Mouse (Mus musculus) liver, embryonic 16.5 days (tissue): Measurements from ENCODE around the gene Sfta2. TPM values are rescaled to one million over a fixed set of nuclear protein-coding genes. Genes with fewer than 3 reads are reported as not detected.

Experiments used
- ATAC-seq: fragments of 200-750 bp; cut with Nextera tagmentation; 2 replicates; pipeline ENCODE4 v1.8.0; 2017; ENCODE audit warnings: low read depth, mild to moderate bottlenecking, moderate number of reproducible peaks, moderate library complexity
- H3K27ac ChIP-seq: fragments of 300-500 bp; sonication (generic); 2 replicates; pipeline ENCODE4 v1.5.1; 2014; ENCODE audit warnings: mild to moderate bottlenecking, low read length
- H3K27me3 ChIP-seq: fragments of 300-500 bp; sonication (generic); 2 replicates; pipeline ENCODE4 v1.6.1; 2014; ENCODE audit warnings: low read depth, low read length, mixed read lengths; ENCODE audit not compliant: control insufficient read depth, insufficient read depth
- H3K36me3 ChIP-seq: fragments of 300-500 bp; sonication (generic); 2 replicates; pipeline ENCODE4 v1.6.1; 2014; ENCODE audit warnings: mild to moderate bottlenecking; ENCODE audit not compliant: control insufficient read depth, insufficient read depth
- H3K4me1 ChIP-seq: fragments of 300-500 bp; sonication (generic); 2 replicates; pipeline ENCODE4 v1.6.1; 2014; ENCODE audit warnings: low read depth, low read length, mixed read lengths; ENCODE audit not compliant: control insufficient read depth
- H3K4me2 ChIP-seq: fragments of 300-500 bp; sonication (generic); 2 replicates; pipeline ENCODE4 v1.6.1; 2014; ENCODE audit warnings: low read depth, low read length, mixed read lengths
- H3K4me3 ChIP-seq: fragments of 300-500 bp; sonication (generic); 2 replicates; pipeline ENCODE4 v1.5.1; 2014; ENCODE audit warnings: low read depth, mild to moderate bottlenecking, low read length
- H3K9ac ChIP-seq: fragments of 300-500 bp; sonication (generic); 2 replicates; pipeline ENCODE4 v1.6.1; 2014; ENCODE audit warnings: low read depth, low read length
- H3K9me3 ChIP-seq: fragments of 300-500 bp; sonication (generic); replicated peaks from 2 replicates; pipeline ENCODE4 v1.6.1; 2016; ENCODE audit warnings: low read length; ENCODE audit not compliant: control insufficient read depth
- WGBS: fragments of 180-500 bp; shearing (Covaris S2); extraction: QIAGEN DNeasy Blood & Tissue Kit; methylation state at CpG from one replicate; pipeline ENCODE4 v1.1.7; 2014; ENCODE audit not compliant: insufficient replicate concordance; 5-methylcytosine and 5-hydroxymethylcytosine counted together
- polyA plus RNA-seq: library from polyadenylated mRNA; unstranded; fragments of >200 nt; fragmentation: Nextera tagmentation; extraction: Ambion mirVana; gene quantifications from 2 replicates; pipeline ENCODE4 v1.2.1, GENCODE M21; 2015

Sfta2 gene
- polyA plus RNA-seq, 1 experiment from 2014 or later = not detected

- H3K27ac ChIP-seq = no peak overlapping the region
- H3K36me3 ChIP-seq = no peaks in the 10 kb centered on the region
- H3K4me2 ChIP-seq = no peak overlapping the region
- H3K27me3 ChIP-seq = peaks cover 25% of the 10 kb centered on the region
- 16% methylated on average over 9 of the region's 9 CpGs for WGBS
- no peaks in the 10 kb centered on the region for H3K9me3 ChIP-seq
- ATAC-seq = no peak
- H3K9ac ChIP-seq = no peak overlapping the region
- H3K4me1 ChIP-seq = no peaks in the 10 kb centered on the region
- no peak overlapping the region for H3K4me3 ChIP-seq
Measured at GRCm38 (mm10) chr17:35567767-35568166, 33.6 kb upstream of the Sfta2 start.

DNA sequence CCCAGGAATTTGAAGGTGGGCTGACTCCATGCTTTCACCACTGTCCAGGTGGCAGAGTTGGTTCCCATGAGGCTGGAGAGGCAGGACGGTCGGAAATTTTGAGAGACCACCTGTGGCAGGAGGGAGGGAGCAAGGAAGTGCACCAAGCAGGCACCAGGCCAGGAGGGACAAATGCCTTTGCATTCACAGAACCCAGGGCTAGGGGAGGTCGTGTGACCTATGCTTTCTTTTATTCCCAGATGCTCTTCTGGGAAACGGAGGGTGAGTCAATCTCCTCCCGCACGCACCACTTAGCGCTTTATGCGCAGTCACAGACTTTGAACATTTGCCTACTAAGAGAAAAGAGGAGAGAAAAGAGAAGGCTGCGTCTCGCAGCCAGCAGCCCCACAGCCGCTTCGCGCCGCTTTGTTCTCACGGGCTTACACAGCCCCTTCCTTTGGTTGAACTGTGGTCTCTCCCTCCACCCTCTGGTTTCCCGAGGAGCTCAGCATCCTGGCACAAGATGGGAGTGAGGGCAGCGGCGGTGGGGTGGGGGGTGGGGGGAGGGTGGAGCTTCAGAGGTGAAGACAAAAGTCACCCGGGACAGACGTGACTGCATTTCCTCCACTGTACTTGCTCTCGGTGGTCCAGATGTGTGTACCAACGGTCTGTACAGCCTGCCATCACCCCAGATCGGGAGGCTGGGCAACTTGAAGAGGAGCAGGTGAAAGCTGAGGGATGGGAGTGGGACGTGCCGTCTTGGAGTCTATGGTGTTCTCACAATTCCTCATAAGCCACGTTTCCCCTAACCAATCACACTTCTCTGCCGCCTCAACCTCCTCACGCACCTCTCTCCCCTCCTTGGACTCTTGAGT is 32.0 kb upstream of the Sfta2 start:
- Histone ChIP-seq H3K4me1 (no peaks in the 10 kb centered on the region), H3K9ac (no peak overlapping the region), H3K27me3 (peaks cover 25% of the 10 kb centered on the region), H3K9me3 (no peaks in the 10 kb centered on the region), H3K4me3 (no peak overlapping the region), H3K4me2 (no peak overlapping the region), H3K36me3 (no peaks in the 10 kb centered on the region), H3K27ac (no peak overlapping the region)
- WGBS = 5% methylated on average over 28 of the region's 28 CpGs
- no peak for ATAC-seq

DNA sequence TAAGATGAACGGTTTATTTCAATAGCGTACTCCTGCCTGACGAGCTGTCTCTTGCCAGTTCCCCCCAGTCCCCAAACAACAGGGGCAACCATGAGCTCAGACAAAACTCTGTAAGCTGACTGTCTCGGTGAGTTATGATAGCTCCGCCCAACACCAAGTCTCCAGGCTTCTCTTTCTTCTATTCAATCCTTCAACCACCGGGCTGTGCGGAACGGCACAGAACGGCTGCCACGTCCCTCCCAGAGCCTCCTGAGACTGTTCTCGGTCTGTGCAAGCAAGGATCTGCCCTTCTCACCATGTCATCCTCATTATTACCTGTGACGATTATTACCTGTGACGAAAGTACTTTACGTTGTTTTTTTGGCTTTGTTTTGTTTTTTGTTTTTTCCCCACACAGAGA is 30.5 kb upstream of the Sfta2 start:
- no peak overlapping the region for H3K4me2 ChIP-seq
- no peak overlapping the region for H3K9ac ChIP-seq
- ATAC-seq = no peak
- H3K4me1 ChIP-seq = no peaks in the 10 kb centered on the region
- H3K9me3 ChIP-seq = no peaks in the 10 kb centered on the region
- no peak overlapping the region for H3K4me3 ChIP-seq
- H3K36me3 ChIP-seq = no peaks in the 10 kb centered on the region
- H3K27me3 ChIP-seq = peaks cover 30% of the 10 kb centered on the region
- 66% methylated on average over 14 of the region's 14 CpGs for WGBS
- H3K27ac ChIP-seq = no peak overlapping the region

DNA sequence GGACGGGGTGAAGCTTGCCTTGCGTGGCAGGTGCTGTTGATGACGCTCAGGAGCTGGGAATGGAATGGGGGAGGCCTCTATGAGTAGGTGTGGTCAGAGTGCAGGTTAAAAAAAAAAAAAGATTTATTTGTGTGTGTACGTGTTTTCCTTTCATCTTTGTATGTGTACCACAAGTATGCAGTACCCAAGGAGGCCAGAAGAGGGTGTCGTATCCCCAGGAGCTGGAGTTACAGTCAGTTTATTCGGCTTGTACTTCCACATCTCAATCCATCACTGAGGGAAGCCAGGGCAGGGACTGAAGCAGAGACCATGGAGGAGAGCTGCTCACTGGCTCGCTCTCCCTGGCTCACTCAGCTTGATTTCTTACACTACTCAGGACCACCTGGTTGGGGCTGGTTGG is 29.9 kb upstream of the Sfta2 start:
- Histone ChIP-seq H3K4me2 (no peak overlapping the region), H3K27me3 (peaks cover 35% of the 10 kb centered on the region), H3K27ac (no peak overlapping the region), H3K4me3 (no peak overlapping the region), H3K9ac (no peak overlapping the region), H3K4me1 (no peaks in the 10 kb centered on the region), H3K9me3 (no peaks in the 10 kb centered on the region), H3K36me3 (no peaks in the 10 kb centered on the region)
- 75% methylated on average over 7 of the region's 7 CpGs for WGBS
- no peak for ATAC-seq

DNA sequence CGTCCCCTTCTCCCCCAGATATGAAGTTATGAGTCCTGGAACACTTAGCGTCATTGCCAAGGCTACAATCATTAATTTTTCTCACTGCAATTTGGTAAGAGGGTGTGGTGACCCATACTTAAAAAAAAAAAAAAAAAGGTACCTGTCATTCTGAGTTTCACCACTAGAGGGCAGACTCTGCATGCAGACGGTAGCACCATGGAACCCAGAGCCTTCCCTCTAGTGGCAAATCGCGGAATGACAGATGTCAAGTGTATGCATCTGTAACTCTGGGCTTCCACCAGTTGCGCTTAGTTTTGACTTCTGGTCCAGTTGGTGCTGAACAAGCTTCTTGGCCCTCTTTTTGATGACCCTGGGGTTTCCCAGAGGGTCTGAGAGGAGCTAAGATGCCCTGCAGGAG is 23.1 kb upstream of the Sfta2 start:
- H3K9me3 ChIP-seq = no peaks in the 10 kb centered on the region
- ATAC-seq = no peak
- H3K9ac ChIP-seq = no peak overlapping the region
- peaks cover 10% of the 10 kb centered on the region for H3K27me3 ChIP-seq
- no peak overlapping the region for H3K4me2 ChIP-seq
- no peaks in the 10 kb centered on the region for H3K36me3 ChIP-seq
- WGBS = 15% methylated on average over 6 of the region's 6 CpGs
- no peak overlapping the region for H3K27ac ChIP-seq
- H3K4me3 ChIP-seq = no peak overlapping the region
- no peaks in the 10 kb centered on the region for H3K4me1 ChIP-seq

- Histone ChIP-seq H3K27ac (no peak overlapping the region), H3K4me2 (no peak overlapping the region), H3K36me3 (no peaks in the 10 kb centered on the region), H3K4me1 (no peaks in the 10 kb centered on the region), H3K9me3 (no peaks in the 10 kb centered on the region), H3K9ac (no peak overlapping the region), H3K4me3 (no peak overlapping the region), H3K27me3 (no peaks in the 10 kb centered on the region)
- 74% methylated on average over 1 of the region's 1 CpGs for WGBS
- ATAC-seq = no peak
Measured at GRCm38 (mm10) chr17:35582900-35583299, 18.4 kb upstream of the Sfta2 start.

DNA sequence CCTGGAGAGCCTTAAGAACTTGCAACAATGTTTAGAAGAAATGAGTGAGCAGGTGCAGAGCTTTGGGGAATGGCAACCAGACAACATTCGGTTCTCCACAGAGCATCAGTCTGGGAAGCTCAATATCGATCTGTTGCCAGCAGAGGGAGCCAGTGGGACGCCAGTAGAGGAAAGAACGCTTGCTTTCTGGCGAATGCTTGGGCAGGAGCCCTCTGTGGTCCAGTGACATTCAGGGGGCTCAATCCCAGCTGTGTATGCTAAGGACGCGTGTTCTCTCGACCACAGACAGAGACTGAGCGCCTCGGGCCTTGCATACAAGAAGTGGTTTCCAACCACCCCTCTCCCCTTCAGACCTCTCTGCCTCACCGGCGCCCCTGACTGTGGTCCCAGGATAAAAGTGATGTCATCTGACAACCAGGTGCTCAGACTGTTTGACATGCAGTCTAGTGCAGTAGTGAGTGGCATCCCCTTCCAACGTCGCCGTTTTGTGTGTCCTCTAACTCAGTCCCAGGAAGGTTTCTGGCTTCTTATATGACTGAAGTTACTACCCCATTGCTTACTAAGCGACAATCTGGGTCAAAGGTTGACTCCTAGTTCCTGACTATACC is 16.9 kb upstream of the Sfta2 start:
- H3K9ac ChIP-seq = no peak overlapping the region
- H3K36me3 ChIP-seq = no peaks in the 10 kb centered on the region
- ATAC-seq = no peak
- H3K27ac ChIP-seq = no peak overlapping the region
- WGBS = 14% methylated on average over 16 of the region's 16 CpGs
- no peaks in the 10 kb centered on the region for H3K27me3 ChIP-seq
- H3K4me2 ChIP-seq = no peak overlapping the region
- H3K4me3 ChIP-seq = no peak overlapping the region
- no peaks in the 10 kb centered on the region for H3K4me1 ChIP-seq
- H3K9me3 ChIP-seq = no peaks in the 10 kb centered on the region

GRCm38 (mm10) chr17:35587291-35587690 is 14.1 kb upstream of the Sfta2 start:
- no peak overlapping the region for H3K27ac ChIP-seq
- no peaks in the 10 kb centered on the region for H3K27me3 ChIP-seq
- no peaks in the 10 kb centered on the region for H3K9me3 ChIP-seq
- ATAC-seq = no peak
- 30% methylated on average over 1 of the region's 1 CpGs for WGBS
- no peaks in the 10 kb centered on the region for H3K4me1 ChIP-seq
- no peak overlapping the region for H3K4me2 ChIP-seq
- no peak overlapping the region for H3K4me3 ChIP-seq
- H3K9ac ChIP-seq = no peak overlapping the region
- H3K36me3 ChIP-seq = no peaks in the 10 kb centered on the region

- no peaks in the 10 kb centered on the region for H3K4me1 ChIP-seq
- no peak for ATAC-seq
- H3K9ac ChIP-seq = no peak overlapping the region
- no peaks in the 10 kb centered on the region for H3K27me3 ChIP-seq
- H3K4me3 ChIP-seq = no peak overlapping the region
- H3K27ac ChIP-seq = no peak overlapping the region
- H3K9me3 ChIP-seq = no peaks in the 10 kb centered on the region
- no peak overlapping the region for H3K4me2 ChIP-seq
- no peaks in the 10 kb centered on the region for H3K36me3 ChIP-seq
- 40% methylated on average over 4 of the region's 4 CpGs for WGBS
Measured at GRCm38 (mm10) chr17:35588387-35588786, 13.0 kb upstream of the Sfta2 start.
